Mouse (Mus musculus): ENCODE measurements around the gene Hsf5.

The Hsf5 gene

GRCm38 (mm10) chr11:87687246-87688225, 70.6 kb downstream of the Hsf5 start:
- DNase-seq (ENCODE audit: low read depth): no peak

- no peak for DNase-seq (ENCODE audit: low read depth)
Measured at GRCm38 (mm10) chr11:87688478-87689203, 71.7 kb downstream of the Hsf5 start.

GRCm38 (mm10) chr11:87689402-87689808, 72.4 kb downstream of the Hsf5 start:
- no peak for DNase-seq (ENCODE audit: low read depth)

- DNase-seq (ENCODE audit: low read depth): no peak
Measured at GRCm38 (mm10) chr11:87690054-87690740, 73.2 kb downstream of the Hsf5 start.

GRCm38 (mm10) chr11:87697131-87697682, 80.2 kb downstream of the Hsf5 start:
- no peak for DNase-seq (ENCODE audit: low read depth)

- DNase-seq (ENCODE audit: low read depth): no peak
Measured at GRCm38 (mm10) chr11:87698126-87698525, 81.2 kb downstream of the Hsf5 start.

GRCm38 (mm10) chr11:87701108-87701507, 84.1 kb downstream of the Hsf5 start:
- no peak for DNase-seq (ENCODE audit: low read depth)

- no peak for DNase-seq (ENCODE audit: low read depth)
Measured at GRCm38 (mm10) chr11:87701877-87702620, 85.1 kb downstream of the Hsf5 start.

GRCm38 (mm10) chr11:87703654-87704053, 86.7 kb downstream of the Hsf5 start:
- peak; percentile 60 for DNase-seq (ENCODE audit: low read depth)

GRCm38 (mm10) chr11:87704289-87704688, 87.3 kb downstream of the Hsf5 start:
- no peak for DNase-seq (ENCODE audit: low read depth)

- DNase-seq (ENCODE audit: low read depth): no peak
Measured at GRCm38 (mm10) chr11:87707570-87707969, 90.6 kb downstream of the Hsf5 start.

- no peak for DNase-seq (ENCODE audit: low read depth)
Measured at GRCm38 (mm10) chr11:87708979-87709378, 92.0 kb downstream of the Hsf5 start.
